Mouse (Mus musculus): ENCODE data around the gene Gm21887. TPM values are rescaled to one million over a fixed set of nuclear protein-coding genes. Genes with fewer than 3 reads are reported as not detected.
"Not testable (repeated sequence)": the region's sequence is repeated elsewhere in the genome, so short reads cannot be mapped to it uniquely, and the experiment has no call there.

The Gm21887 gene
- polyA plus RNA-seq, 2 experiments from 2014 or later: 25.2 to 130 TPM

DNA sequence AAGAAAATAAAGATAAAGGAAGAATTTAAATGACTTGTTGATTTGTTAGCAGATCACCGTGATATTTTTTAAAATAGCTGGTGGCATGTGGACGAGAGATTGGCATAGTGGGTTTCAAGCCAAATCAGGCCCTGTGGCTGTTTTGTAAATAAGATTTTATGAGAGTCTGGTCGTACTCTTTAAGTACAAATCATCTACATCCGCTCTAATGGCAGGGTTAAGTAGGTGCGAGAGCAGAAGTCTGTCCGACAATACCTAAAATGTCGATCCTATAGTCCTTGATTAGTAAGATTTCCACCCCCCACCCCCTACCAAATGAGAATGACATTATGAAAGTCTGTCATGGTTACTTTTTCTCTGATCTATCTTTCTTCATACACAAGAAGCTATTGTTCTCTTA is 25.1 kb upstream of the Gm21887 start:
- ATAC-seq: not testable (repeated sequence)

DNA sequence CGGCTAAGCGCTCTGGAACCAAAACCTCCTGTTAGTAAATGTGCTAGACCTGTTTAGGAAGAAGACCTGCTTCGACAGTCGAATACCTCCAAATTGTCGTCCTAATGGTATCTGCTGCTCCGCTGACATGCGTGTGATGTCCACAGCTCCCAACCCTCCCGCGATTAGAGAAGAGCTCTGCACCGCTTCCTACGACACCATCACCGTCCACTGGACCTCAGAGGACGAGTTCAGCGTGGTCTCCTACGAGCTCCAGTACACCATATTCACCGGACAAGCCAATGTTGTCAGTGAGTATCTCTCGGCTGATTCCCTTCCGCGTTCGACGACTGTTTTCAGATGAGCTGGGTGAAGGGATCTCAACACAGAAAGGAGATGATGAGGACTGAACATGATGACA is 24.6 kb upstream of the Gm21887 start:
- not testable (repeated sequence) for ATAC-seq

DNA sequence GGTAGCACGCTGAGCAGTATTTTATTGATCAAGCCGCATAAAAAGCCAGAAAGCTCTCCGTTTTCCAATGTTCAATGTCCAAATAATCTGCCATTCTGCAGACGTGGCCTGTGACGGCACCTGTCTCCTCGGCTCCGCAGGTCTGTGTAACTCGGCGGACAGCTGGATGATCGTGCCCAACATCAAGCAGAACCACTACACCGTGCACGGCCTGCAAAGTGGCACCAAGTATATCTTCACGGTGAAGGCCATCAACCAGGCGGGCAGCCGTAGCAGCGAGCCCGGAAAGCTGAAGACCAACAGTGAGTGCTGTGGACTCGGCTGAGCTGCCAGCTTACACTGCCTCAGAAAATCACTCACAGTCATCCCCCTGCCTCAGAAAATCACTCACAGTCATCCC is 23.7 kb upstream of the Gm21887 start:
- ATAC-seq: not testable (repeated sequence)

DNA sequence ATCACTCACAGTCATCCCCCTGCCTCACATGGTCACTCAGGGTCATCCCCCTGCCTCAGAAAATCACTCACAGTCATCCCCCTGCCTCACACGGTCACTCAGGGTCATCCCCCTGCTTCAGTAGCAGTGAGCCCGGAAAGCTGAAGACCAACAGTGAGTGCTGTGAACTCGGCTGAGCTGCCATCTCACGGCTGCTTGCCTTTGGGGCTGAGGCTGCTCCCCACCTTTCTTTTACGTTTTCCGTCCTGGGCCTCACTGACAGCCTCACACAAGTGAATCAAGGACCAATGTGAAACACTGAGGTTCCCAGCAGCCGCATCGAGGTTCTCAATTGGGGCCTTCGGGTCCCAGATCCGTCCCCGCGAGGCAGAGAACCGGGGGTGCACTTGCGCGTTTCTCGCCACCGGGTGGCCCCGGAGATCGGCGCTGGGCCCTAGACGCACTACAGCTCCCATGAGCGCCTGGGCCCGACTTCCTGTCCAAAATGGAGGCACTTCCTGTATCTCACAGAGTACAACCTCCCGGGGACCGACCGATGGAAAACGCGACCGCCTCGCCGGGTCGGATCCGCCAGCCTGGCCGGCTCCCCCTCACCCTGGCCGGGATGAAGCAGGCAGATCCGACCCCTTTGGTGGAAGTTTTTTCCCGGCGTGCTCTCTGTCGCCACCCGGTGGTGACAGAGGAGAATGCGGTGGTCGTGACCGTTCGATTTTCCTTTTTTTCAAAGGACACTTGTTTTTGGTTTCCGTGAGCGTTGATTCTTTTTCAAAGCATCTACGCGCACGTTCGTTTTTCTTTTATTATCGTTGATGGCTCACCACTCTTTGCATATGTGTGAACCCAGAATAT is 22.7 kb upstream of the Gm21887 start:
- ATAC-seq: peak; percentile 64

DNA sequence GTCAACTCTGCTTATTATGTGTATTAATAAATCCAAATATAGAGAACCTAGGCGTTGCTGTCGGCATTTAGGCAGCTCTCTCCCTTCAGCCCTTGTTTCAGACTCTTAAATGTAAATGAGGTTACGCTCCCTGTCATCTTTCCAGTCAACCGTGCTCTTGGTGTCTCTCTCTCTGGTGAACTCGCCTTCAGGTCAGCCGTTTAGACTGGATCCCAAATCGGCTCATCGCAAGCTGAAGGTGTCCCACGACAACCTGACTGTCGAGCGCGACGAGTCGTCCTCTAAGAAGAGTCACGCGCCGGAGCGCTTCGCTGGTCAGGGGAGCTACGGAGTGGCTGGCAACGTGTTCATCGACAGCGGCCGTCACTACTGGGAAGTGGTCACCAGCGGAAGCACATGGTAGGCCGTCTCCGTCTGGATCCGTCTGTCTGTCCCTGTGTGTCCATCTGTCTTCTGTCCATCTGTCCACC is 22.1 kb upstream of the Gm21887 start:
- ATAC-seq: not testable (repeated sequence)

DNA sequence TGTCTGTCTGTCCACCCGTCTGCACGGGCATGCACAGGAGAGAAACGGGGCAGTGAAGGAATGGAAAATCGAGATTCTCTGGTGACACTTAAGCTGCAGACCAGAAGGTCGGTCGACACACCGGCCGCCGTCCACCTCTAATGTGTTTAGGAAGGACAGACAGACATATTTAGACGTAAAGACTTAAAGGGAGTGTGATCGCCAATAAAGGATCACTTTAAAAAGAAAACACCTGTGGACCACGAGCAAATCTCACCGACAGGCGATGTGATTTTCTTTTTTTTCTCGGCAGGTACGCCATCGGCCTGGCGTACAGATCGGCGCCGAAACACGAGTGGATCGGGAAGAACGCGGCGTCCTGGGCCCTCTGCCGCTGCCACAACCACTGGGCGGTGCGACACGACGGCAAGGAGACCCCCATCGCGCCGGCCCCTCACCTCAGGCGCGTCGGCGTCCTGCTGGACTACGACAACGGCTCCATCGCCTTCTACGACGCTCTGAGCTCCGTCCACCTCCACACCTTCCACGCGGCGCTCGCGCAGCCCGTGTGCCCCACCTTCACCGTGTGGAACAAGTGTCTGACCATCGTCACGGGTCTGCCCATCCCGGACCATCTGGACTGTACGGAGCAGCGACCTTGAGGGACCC is 20.8 kb upstream of the Gm21887 start:
- not testable (repeated sequence) for ATAC-seq

DNA sequence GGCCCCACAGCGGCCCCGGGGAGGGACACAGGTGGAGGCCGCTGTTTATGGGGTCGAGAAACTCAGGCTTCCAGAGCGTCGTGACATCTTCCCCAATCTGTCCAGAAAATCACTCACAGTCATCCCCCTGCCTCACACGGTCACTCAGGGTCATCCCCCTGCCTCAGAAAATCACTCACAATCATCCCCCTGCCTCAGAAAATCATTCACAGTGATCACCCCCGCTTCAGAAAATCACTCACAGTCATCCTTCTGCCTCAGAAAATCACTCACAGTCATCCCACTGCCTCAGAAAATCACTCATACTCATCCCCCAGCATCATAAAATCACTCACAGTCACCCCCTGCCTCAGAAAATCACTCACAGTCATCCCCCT is 20.3 kb upstream of the Gm21887 start:
- ATAC-seq: not testable (repeated sequence)

DNA sequence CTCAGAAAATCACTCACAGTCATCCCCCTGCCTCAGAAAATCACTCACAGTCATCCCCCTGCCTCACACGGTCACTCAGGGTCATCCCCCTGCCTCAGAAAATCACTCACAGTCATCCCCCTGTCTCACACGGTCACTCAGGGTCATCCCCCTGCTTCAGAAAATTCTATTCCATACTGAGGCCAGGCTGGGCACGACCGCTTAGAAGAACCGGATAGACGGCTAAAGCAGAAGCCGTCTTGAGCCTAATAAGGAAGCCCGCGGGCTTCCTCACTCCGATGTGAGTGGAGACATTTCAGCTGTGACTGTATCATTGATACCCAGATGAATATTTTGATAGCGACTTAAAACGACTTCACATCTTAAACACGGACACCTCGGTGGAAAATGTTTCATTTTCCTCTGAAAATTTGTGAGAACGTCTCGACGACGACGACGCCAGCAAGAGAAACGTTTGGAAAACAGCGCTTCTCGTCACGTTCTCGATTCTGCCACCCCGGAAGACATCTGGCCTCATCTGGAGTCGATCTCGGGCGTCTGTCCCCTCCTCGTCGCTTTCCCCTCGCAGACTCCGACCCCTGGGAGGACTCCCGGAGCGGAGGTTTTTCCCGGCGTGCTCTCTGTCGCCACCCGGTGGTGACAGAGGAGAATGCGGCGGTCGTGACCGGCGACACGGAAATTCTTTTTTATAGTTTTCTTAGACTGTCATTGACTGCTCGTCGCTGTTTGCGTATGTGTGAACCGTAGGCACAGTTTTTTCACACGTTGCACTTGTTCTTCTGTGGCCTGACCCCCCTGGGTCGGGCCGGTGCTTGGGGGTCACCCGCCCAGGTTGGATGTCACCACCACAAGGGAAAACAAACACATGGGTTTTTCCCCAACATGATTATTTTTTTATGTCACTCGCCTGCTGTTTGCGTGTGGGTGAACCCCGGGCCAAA is 19.5 kb upstream of the Gm21887 start:
- ATAC-seq: peak; percentile 42

DNA sequence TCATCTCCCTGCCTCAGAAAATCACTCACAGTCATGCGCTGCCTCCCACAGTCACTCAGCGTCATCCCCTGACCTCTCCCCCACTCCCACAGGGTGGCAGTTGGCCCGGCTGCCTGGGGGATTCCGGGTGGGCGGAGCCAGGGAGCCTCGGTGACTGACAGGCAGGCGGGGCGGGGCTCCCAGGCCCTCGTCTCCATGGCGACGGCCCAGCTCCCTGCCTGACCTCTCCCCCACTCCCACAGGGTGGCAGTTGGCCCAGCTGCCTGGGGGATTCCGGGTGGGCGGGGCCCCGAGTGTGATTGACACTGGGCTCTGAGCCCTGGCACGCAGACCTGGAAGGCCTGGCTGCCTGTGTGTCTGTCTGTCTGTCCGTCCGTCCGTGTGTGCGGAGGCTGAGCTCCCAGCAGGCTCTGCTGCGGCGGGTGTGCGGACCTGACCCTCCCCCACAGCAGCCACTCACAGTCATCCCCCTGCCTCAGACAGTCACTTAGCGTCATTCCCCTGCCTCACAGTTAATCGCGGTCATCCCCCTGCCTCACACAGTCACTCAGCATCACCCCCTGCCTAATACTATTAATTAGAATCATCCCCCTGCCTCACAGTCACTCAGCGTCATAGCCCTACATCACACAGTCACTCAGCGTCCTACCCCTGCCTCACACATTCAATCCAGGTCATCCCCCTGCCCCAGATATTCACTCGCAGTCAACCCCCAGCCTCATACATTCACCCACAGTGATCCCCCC is 18.2 kb upstream of the Gm21887 start:
- ATAC-seq: peak; percentile 73

DNA sequence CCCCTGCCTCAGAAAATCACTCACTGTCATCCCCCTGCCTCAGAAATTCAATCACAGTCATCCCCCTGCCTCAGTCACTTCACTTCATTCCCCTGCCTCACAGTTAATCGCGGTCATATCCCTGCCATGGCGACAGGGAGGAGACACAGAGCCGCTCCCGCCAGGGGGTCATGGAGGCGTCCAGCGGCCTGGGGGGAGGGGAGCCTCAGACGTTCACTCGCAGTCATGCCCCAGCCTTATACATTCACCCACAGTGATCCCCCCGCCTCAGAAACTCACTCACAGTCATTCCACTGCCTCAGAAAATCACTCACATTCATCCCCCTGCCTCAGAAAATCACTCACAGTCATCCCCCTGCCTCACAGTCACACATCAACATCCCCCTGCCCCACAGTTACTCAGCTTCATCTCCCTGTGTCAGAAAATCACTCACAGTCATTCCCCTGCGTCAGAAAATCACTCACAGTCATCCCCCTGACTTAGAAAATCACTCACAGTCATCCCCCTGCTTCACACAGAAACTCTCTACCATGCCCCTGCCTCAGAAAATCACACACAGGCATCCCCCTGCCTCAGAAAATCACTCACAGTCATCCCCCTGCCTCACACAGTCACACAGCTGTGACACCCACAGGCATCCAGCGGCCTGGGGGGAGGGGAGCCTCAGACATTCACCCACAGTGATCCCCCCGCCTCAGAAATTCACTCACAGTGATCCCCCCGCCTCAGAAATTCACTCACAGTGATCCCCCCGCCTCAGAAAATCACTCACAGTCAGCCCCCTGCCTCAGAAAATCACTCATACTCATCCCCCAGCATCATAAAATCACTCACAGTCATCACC is 17.2 kb upstream of the Gm21887 start:
- ATAC-seq: not testable (repeated sequence)

DNA sequence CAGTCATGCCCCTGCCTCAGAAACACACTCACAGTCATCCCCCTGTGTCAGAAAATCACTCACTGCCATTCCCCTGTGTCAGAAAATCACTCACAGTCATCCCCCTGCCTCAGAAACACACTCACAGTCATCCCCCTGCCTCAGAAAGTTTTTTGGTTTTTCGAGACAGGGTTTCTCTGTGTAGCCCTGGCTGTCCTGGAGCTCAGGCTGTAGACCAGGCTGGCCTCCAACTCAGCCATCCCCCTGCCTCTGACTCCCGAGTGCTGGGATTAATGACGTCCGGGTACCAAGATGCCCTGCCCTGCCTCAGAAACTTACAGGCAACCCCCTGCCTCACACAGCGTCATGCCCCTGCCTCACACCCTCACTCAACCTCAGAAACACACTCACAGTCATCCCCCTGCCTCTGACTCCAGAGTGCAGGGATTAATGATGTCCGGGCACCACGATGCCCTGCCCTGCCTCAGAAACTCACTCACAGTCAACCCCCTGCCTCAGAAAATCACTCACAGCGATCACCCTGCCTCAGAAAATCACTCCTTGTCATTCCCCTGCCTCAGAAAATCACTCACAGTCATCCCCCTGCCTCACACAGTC is 16.4 kb upstream of the Gm21887 start:
- not testable (repeated sequence) for ATAC-seq

DNA sequence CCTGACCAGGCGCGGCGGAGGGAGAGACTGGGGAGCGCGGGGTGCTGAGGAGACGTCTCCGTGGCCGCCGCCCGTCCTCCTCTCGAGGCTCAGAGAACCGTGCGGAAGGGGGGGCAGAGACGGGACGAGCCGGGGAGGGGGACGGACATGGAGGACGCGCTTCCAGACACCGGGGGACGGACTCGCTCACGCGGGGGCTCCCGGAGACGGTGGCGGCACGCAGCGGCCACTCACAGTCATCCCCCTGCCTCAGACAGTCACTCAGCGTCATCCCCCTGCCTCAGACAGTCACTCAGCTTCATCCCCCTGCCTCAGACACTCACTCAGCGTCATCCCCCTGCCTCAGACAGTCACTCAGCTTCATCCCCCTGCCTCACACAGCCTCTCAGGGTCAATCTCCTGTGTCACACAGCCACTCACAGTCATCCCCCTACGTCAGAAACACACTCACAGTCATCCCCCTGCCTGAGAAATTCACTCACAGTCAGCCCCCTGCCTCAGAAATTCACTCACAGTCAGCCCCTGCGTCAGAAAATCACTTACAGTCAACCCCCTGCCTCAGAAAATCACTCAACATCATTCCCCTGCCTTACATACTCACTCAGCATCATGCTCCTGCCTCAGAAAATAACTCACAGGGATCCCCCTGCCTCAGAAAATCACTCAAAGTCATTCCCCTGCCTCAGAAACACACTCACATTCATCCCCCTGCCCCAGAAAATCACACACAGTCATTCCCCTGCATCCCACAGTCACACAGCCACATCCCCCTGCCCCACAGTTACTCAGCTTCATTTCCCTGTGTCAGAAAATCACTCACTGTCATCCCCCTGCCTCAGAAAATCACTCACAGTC is 15.2 kb upstream of the Gm21887 start:
- ATAC-seq: not testable (repeated sequence)

DNA sequence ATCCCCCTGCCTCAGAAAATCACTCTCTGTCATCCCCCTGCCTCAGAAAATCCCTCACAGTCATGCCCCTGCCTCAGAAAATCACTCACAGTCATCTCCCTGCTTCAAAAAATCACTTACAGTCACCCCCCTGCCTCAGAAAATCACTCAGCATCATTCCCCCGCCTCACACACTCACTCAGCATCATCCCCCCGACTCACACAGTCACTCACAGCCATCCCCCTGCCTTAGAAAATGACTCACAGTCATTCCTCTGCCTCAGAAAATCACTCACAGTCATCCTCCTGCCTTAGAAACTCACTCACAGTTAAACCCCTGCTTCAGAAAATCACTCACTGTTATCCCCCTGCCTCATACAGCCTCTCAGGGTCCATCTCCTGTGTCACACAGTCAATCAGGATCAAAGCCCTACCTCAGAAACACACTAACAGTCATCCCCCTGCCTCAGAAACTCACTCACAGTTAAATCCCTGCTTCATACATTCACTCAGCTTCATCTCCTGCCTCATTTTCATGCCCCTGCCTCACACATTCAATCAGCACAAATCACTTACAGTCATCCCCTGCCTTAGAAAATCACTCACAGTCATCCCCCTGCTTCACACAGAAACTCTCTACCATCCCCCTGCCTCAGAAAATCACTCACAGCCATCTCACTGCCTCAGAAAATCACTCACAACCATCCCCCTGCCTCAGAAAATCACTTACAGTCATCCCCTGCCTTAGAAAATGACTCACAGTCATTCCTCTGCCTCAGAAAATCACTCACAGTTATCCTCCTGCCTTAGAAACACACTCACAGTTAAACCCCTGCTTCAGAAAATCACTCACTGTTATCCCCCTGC is 14.4 kb upstream of the Gm21887 start:
- not testable (repeated sequence) for ATAC-seq

DNA sequence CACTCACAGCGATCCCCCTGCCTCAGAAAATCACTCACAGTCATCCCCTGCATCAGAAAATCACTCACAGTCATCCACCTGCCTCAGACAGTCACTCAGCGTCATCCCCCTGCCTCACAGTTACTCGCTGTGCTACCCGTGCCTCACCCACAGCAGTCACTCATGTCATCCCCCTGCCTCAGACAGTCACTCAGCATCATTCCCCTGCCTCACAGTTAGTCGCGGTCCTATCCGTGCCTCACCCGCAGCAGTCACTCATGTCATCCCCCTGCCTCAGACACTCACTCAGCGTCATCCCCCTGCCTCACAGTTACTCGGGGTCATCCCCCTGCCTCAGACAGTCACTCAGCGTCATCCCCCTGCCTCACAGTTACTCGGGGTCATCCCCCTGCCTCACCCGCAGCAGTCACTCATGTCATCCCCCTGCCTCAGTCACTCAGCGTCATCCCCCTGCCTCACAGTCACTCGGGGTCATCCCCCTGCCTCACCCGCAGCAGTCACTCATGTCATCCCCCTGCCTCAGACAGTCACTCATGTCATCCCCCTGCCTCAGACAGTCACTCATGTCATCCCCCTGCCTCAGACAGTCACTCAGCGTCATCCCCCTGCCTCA is 13.4 kb upstream of the Gm21887 start:
- not testable (repeated sequence) for ATAC-seq

DNA sequence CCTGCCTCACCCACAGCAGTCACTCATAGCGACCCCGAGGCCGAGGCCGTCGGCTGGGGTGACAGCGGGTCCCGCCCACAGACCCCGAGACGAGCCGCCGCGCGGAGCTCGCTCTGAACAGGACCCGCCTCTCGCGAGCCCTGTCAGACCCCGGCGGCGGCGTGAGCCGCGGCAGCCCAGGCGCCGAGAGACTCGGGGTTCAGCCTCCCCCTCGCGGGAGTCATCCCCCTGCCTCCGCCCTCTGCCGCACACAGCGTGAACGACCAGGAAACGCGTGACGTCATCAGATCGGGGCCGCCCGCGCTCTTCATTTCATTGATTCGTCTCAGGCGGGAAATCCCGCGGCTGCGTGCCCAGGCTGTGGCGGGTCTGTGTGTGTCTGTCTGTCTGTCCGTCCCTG is 12.5 kb upstream of the Gm21887 start:
- peak; percentile 73 for ATAC-seq

DNA sequence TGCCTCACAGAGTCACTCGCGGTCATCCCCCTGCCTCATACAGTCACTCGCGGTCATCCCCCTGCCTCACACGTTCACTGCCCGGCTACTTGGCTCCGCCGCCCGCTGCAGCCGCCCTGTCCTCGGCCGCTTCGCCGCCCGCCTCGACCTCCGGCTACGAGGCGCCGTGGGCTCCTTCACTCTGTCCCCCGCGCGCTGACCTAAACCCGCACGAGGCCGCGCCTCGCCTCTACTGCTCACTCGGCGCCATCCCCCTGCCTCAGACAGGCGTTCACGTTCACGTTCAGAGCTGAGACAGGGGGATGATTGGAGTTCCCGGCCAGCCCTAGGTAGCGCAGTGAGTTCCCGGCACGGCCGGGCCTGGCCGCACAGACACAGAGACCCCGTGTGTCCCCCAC is 12.0 kb upstream of the Gm21887 start:
- ATAC-seq: peak; percentile 9

DNA sequence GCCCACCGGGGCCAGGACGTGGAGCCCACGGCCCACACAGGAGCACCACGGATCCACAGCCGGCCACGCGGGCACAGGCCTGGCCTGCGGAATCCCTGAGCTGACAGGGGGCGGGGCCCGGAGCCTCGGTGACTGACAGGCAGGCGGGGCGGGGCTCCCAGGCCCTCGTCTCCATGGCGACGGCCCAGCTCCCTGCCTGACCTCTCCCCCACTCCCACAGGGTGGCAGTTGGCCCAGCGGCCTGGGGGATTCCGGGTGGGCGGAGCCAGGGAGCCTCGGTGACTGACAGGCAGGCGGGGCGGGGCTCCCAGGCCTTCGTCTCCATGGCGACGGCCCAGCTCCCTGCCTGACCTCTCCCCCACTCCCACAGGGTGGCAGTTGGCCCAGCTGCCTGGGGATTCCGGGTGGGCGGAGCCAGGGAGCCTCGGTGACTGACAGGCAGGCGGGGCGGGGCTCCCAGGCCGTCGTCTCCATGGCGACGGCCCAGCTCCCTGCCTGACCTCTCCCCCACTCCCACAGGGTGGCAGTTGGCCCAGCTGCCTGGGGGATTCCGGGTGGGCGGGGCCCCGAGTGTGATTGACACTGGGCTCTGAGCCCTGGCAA is 11.5 kb upstream of the Gm21887 start:
- peak; percentile 74 for ATAC-seq

Data from CD4-positive, CD25-positive, alpha-beta regulatory T cell, adult 4 months (primary cell).